Mouse (Mus musculus): ENCODE measurements around the gene 1700030J22Rik. TPM values are rescaled to one million over a fixed set of nuclear protein-coding genes. Genes with fewer than 3 reads are reported as not detected.

Gene 1700030J22Rik
- total RNA-seq (2014; rRNA removed): 5.2 and 7.0 TPM in 2 replicates
- polyA plus RNA-seq (2015; fragmentation: Nextera tagmentation; extraction: Ambion mirVana): 5.7 and 5.8 TPM in 2 replicates

DNA sequence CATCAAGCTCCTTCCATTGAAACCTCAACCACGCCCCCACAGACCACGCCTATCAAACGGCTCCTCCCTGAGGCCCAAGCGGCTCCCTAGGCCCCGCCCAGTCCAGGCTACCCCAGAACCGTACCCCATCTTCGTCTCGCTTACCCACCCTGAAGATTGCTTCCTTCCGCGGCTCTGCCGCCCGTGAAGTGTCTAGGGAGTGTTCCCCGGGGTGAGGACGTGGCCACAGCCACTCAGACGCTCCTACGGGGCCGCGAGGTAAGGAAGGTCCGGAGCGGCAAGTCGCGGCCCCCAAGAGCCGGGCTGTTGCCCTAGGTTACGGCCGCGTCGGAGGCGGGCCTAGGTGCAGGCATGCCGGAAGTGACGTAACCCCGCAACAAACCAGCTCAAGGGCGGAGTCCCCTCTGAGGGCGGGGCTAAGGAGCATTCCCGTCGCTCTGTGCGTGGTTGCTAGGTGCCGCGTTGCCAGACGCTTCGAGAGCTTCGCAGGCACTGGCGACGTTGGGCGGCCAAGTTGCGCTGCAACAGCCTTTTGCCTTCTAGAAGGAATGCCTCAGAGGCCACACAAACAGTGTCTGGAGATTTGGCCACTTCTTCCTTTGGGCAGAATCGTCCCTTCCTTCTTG is at the start of gene 1700030J22Rik:
1700030J22Rik (minus strand) TSS at position 329 of the 626 bp plus-strand sequence.
- Histone ChIP-seq H3K4me2 (ENCODE audit: low read depth, low read length) (peak within 1 kb of the TSS; percentile 58), H3K27me3 (ENCODE audit: insufficient read depth, low read length) (no peaks in the 10 kb centered on the region), H3K4me1 (ENCODE audit: insufficient read depth, low read length) (peaks cover 3% of the 10 kb centered on the region; the same call in 1 of the 2 replicates), H3K9ac (replicated peaks; ENCODE audit: low read length) (peak within 1 kb of the TSS; percentile 43), H3K9me3 (ENCODE audit: low read length) (no peaks in the 10 kb centered on the region), H3K36me3 (ENCODE audit: insufficient read depth, low read length) (no peaks in the 10 kb centered on the region), H3K4me3 (ENCODE audit: low read length) (peak within 1 kb of the TSS; percentile 65), H3K27ac (peak within 1 kb of the TSS; percentile 41; the same call in 1 of the 2 replicates)
- peak; percentile 50 for TF ChIP-seq CTCF (IDR thresholded peaks at IDR 0.05; ENCODE audit: low read depth)
- ATAC-seq (peak; percentile 99), DNase-seq (ENCODE audit: low spot score) (peak; percentile 100)
- WGBS: 0% methylated on average over 45 of the region's 46 CpGs

GRCm38 (mm10) chr8:117027601-117028000 is 48.8 kb upstream of the 1700030J22Rik start:
- Histone ChIP-seq H3K4me3 (ENCODE audit: low read length) (no peak overlapping the region), H3K9me3 (ENCODE audit: low read length) (no peaks in the 10 kb centered on the region), H3K4me1 (ENCODE audit: insufficient read depth, low read length) (no peaks in the 10 kb centered on the region), H3K4me2 (ENCODE audit: low read depth, low read length) (no peak overlapping the region), H3K27me3 (ENCODE audit: insufficient read depth, low read length) (no peaks in the 10 kb centered on the region), H3K36me3 (ENCODE audit: insufficient read depth, low read length) (no peaks in the 10 kb centered on the region), H3K9ac (replicated peaks; ENCODE audit: low read length) (no peak overlapping the region), H3K27ac (no peak overlapping the region)
- WGBS: 82% methylated on average over 5 of the region's 5 CpGs
- ATAC-seq: no peak
- DNase-seq (ENCODE audit: low spot score): no peak
- no peak for TF ChIP-seq CTCF (IDR thresholded peaks at IDR 0.05; ENCODE audit: low read depth)

DNA sequence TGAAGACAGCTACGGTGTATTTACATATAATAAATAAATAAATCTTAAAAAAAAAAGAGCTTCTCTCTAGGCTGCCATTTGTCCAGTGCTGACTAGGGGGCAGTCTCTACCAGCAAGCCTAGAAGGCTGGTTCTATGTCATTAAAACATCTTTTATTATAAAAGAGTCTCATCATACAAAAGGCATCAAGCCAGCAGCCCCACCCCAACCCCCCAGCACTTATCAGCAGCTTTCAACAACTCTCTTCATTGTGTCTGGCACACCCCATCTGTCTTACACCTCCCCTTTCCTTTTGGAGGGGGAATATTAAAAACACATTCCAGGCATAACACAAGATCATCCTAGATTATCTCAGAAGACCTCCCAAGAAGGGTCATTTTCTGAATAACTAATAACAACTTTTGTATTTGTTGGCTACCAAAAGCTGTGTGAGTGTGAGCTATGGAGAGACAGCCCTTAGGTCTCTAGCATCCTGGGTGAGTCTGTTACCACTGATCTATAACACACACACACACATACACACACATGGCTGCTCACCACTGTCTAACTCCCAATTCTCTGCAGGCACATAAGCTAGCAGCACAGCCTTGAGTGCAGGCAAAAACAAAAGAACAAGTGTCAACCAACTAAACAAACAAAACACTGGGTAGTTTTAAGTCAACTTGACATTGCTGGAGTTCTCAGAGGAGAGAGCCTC is 43.7 kb upstream of the 1700030J22Rik start:
- DNase-seq (ENCODE audit: low spot score) (peak; percentile 16), ATAC-seq (no peak)
- no peak overlapping the region for H3K4me2 ChIP-seq (ENCODE audit: low read depth, low read length)
- no peak overlapping the region for H3K9ac ChIP-seq (replicated peaks; ENCODE audit: low read length)
- H3K36me3 ChIP-seq (ENCODE audit: insufficient read depth, low read length): no peaks in the 10 kb centered on the region
- no peaks in the 10 kb centered on the region for H3K9me3 ChIP-seq (ENCODE audit: low read length)
- no peaks in the 10 kb centered on the region for H3K27me3 ChIP-seq (ENCODE audit: insufficient read depth, low read length)
- no peaks in the 10 kb centered on the region for H3K4me1 ChIP-seq (ENCODE audit: insufficient read depth, low read length)
- no peak overlapping the region for H3K27ac ChIP-seq
- H3K4me3 ChIP-seq (ENCODE audit: low read length): no peak overlapping the region
- 74% methylated on average over 1 of the region's 1 CpGs for WGBS
- peak; percentile 29; the same call in 1 of the 2 replicates for TF ChIP-seq CTCF (IDR thresholded peaks at IDR 0.05; ENCODE audit: low read depth)

GRCm38 (mm10) chr8:117019323-117020275 is 40.8 kb upstream of the 1700030J22Rik start:
- H3K9me3 ChIP-seq (ENCODE audit: low read length): no peaks in the 10 kb centered on the region
- TF ChIP-seq CTCF (IDR thresholded peaks at IDR 0.05; ENCODE audit: low read depth): no peak
- H3K27ac ChIP-seq: no peak overlapping the region
- no peaks in the 10 kb centered on the region for H3K27me3 ChIP-seq (ENCODE audit: insufficient read depth, low read length)
- no peak overlapping the region for H3K4me3 ChIP-seq (ENCODE audit: low read length)
- no peaks in the 10 kb centered on the region for H3K36me3 ChIP-seq (ENCODE audit: insufficient read depth, low read length)
- H3K4me2 ChIP-seq (ENCODE audit: low read depth, low read length): no peak overlapping the region
- no peak for ATAC-seq
- 75% methylated on average over 18 of the region's 18 CpGs for WGBS
- no peaks in the 10 kb centered on the region for H3K4me1 ChIP-seq (ENCODE audit: insufficient read depth, low read length)
- DNase-seq (ENCODE audit: low spot score): peak; percentile 10
- no peak overlapping the region for H3K9ac ChIP-seq (replicated peaks; ENCODE audit: low read length)

DNA sequence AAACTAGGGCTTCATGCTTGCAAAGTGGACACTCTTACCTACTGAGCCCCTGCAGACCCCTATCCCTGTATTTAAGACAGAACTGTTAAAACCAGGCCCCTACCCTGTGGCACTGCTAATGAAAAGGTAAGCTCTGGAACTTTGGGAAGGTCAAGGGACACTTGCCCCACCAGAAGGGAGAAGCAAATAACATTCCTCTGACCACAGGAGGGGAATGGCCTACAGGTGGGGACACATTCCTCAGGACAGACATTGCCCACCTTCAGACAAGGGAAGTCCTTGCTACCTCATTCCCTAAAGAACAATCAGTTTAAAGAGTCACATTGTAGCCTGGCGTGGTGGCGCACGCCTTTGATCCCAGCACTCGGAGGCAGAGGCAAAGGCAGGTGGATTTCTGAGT is 39.1 kb upstream of the 1700030J22Rik start:
- ATAC-seq (no peak), DNase-seq (ENCODE audit: low spot score) (no peak)
- Histone ChIP-seq H3K4me2 (ENCODE audit: low read depth, low read length) (no peak overlapping the region), H3K27ac (no peak overlapping the region), H3K4me1 (ENCODE audit: insufficient read depth, low read length) (no peaks in the 10 kb centered on the region), H3K9me3 (ENCODE audit: low read length) (no peaks in the 10 kb centered on the region), H3K4me3 (ENCODE audit: low read length) (no peak overlapping the region), H3K9ac (replicated peaks; ENCODE audit: low read length) (no peak overlapping the region), H3K36me3 (ENCODE audit: insufficient read depth, low read length) (no peaks in the 10 kb centered on the region), H3K27me3 (ENCODE audit: insufficient read depth, low read length) (no peaks in the 10 kb centered on the region)
- 95% methylated on average over 4 of the region's 4 CpGs for WGBS
- TF ChIP-seq CTCF (IDR thresholded peaks at IDR 0.05; ENCODE audit: low read depth): no peak

GRCm38 (mm10) chr8:117017006-117017405 is 38.2 kb upstream of the 1700030J22Rik start:
- Histone ChIP-seq H3K4me2 (ENCODE audit: low read depth, low read length) (no peak overlapping the region), H3K9me3 (ENCODE audit: low read length) (no peaks in the 10 kb centered on the region), H3K36me3 (ENCODE audit: insufficient read depth, low read length) (no peaks in the 10 kb centered on the region), H3K27me3 (ENCODE audit: insufficient read depth, low read length) (no peaks in the 10 kb centered on the region), H3K9ac (replicated peaks; ENCODE audit: low read length) (no peak overlapping the region), H3K27ac (no peak overlapping the region), H3K4me3 (ENCODE audit: low read length) (no peak overlapping the region), H3K4me1 (ENCODE audit: insufficient read depth, low read length) (no peaks in the 10 kb centered on the region)
- 31% methylated on average over 8 of the region's 8 CpGs for WGBS
- no peak for TF ChIP-seq CTCF (IDR thresholded peaks at IDR 0.05; ENCODE audit: low read depth)
- ATAC-seq: no peak
- DNase-seq (ENCODE audit: low spot score): no peak

All from hindbrain, postnatal 0 days (tissue).